Mouse (Mus musculus) liver, embryonic 16.5 days (tissue): ENCODE measurements at regions not wholly inside any gene's neighbourhood (a gene's known extent, or its start where the extent isn't known, plus 50 kb on each side); places are given as distances from the start of the nearest gene placed in this dataset.
A peak's percentile ranks its signal among the peaks of the same experiment; 100 is the strongest.
"Not testable (repeated sequence)": the region's sequence is repeated elsewhere in the genome, so short reads cannot be mapped to it uniquely, and the experiment has no call there.

Experiments
- ATAC-seq: fragments of 200-750 bp; cut with Nextera tagmentation; 2 replicates; pipeline ENCODE4 v1.8.0; 2017; ENCODE audit warnings: low read depth, mild to moderate bottlenecking, moderate number of reproducible peaks, moderate library complexity
- H3K27ac ChIP-seq: fragments of 300-500 bp; sonication (generic); 2 replicates; pipeline ENCODE4 v1.5.1; 2014; ENCODE audit warnings: mild to moderate bottlenecking, low read length
- H3K27me3 ChIP-seq: fragments of 300-500 bp; sonication (generic); 2 replicates; pipeline ENCODE4 v1.6.1; 2014; ENCODE audit warnings: low read depth, low read length, mixed read lengths; ENCODE audit not compliant: control insufficient read depth, insufficient read depth
- H3K36me3 ChIP-seq: fragments of 300-500 bp; sonication (generic); 2 replicates; pipeline ENCODE4 v1.6.1; 2014; ENCODE audit warnings: mild to moderate bottlenecking; ENCODE audit not compliant: control insufficient read depth, insufficient read depth
- H3K4me1 ChIP-seq: fragments of 300-500 bp; sonication (generic); 2 replicates; pipeline ENCODE4 v1.6.1; 2014; ENCODE audit warnings: low read depth, low read length, mixed read lengths; ENCODE audit not compliant: control insufficient read depth
- H3K4me2 ChIP-seq: fragments of 300-500 bp; sonication (generic); 2 replicates; pipeline ENCODE4 v1.6.1; 2014; ENCODE audit warnings: low read depth, low read length, mixed read lengths
- H3K4me3 ChIP-seq: fragments of 300-500 bp; sonication (generic); 2 replicates; pipeline ENCODE4 v1.5.1; 2014; ENCODE audit warnings: low read depth, mild to moderate bottlenecking, low read length
- H3K9ac ChIP-seq: fragments of 300-500 bp; sonication (generic); 2 replicates; pipeline ENCODE4 v1.6.1; 2014; ENCODE audit warnings: low read depth, low read length
- H3K9me3 ChIP-seq: fragments of 300-500 bp; sonication (generic); replicated peaks from 2 replicates; pipeline ENCODE4 v1.6.1; 2016; ENCODE audit warnings: low read length; ENCODE audit not compliant: control insufficient read depth
- WGBS: fragments of 180-500 bp; shearing (Covaris S2); extraction: QIAGEN DNeasy Blood & Tissue Kit; methylation state at CpG from one replicate; pipeline ENCODE4 v1.1.7; 2014; ENCODE audit not compliant: insufficient replicate concordance; 5-methylcytosine and 5-hydroxymethylcytosine counted together

DNA sequence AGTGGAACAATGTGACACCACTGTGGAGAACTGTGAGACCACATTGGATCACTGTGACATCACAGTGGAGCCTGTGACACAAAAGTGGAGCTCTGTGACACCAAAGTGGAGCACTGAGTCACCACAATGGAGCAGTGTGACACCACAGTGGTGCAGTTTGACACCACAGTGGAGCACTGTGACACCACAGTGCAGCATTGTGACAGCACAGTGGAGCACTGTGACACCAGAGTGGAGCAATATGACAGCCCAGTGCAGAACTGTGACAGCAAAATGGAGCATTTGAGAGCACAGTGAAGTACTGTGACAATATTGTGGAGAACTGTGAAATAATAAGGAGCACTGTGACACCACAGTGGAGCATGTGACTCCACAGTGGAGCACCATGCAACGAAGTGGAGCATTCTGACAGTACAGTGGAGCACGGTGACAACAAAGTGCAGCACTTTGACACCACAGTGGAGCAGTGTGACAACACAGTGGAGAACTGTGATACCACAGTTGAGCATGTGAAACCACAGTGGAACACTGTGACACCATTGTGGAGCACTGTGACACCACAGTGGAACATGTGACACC is 105.0 kb upstream of the Vmn1r2 start:
- H3K9ac ChIP-seq, result no peak overlapping the region
- H3K36me3 ChIP-seq, result no peaks in the 10 kb centered on the region
- WGBS, result 50% methylated on average over 2 of the region's 2 CpGs
- H3K4me1 ChIP-seq, result no peaks in the 10 kb centered on the region
- H3K4me3 ChIP-seq, result no peak overlapping the region
- H3K27me3 ChIP-seq, result no peaks in the 10 kb centered on the region
- no peak for ATAC-seq
- H3K4me2 ChIP-seq, result no peak overlapping the region
- no peak overlapping the region for H3K27ac ChIP-seq
- H3K9me3 ChIP-seq, result peaks cover 11% of the 10 kb centered on the region; the same call in 1 of the 2 replicates

DNA sequence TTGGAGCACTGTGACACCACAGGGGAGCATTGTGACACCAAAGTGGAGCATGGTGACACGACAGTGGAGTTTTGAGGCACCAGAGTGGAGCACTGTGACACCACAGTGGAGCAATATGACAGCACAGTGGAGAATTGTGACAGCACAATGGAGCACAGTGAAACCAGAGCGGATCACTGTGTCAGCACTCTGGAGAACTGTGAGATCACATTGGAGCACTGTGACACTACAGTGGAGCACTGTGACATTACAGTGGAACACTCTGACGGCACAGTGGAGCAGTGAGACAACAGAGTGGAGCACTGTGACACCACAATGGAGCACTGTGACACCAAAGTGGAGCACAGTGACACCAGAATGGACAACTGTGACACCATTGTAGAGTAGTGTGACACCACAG is 103.2 kb upstream of the Vmn1r2 start:
- Histone ChIP-seq H3K4me1 (no peaks in the 10 kb centered on the region), H3K9me3 (peaks cover 18% of the 10 kb centered on the region), H3K4me3 (no peak overlapping the region), H3K9ac (no peak overlapping the region), H3K36me3 (no peaks in the 10 kb centered on the region), H3K27ac (no peak overlapping the region), H3K4me2 (no peak overlapping the region), H3K27me3 (no peaks in the 10 kb centered on the region)
- ATAC-seq, result no peak
- 30% methylated on average over 3 of the region's 3 CpGs for WGBS

DNA sequence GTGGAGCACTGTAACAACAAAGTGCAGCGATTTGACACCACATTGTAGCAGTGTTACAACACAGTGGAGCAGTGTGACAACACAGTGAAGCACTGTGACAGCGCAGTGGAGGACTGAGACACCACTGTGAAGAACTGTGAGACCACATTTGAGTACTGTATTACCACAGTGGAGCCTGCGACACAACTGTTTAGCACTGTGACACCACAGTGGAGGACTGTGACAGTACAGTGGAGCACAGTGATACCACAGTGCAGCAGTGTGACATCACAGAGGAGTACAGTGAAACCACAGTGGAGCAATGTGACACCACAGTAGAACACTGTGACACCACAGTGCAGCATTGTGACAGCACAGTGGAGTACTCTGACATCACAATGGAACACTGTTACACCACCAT is 102.5 kb upstream of the Vmn1r2 start:
- Histone ChIP-seq H3K27ac (no peak overlapping the region), H3K4me1 (no peaks in the 10 kb centered on the region), H3K27me3 (no peaks in the 10 kb centered on the region), H3K4me3 (no peak overlapping the region), H3K36me3 (no peaks in the 10 kb centered on the region), H3K9me3 (peaks cover 22% of the 10 kb centered on the region), H3K4me2 (no peak overlapping the region), H3K9ac (no peak overlapping the region)
- 23% methylated on average over 3 of the region's 3 CpGs for WGBS
- ATAC-seq, result no peak

DNA sequence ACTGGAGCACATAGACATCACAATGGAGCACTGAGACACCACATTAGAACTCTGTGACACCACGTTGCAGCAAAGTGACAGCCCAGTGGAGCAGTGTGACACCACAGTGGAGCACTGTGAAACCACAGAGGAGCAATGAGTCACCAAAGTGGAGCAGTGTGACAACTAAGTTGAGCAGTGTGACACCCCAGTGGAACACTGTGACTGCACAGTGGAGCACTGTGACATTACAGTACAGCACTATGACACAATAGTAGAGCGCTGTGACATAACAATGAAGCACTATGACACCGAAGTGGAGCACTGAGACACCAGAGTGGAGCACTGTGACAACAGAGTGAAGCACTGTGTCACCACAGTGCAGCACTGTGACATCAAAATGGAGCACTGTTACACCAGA is 101.8 kb upstream of the Vmn1r2 start:
- H3K4me3 ChIP-seq, H3K9ac ChIP-seq, H3K27me3 ChIP-seq, H3K27ac ChIP-seq, H3K36me3 ChIP-seq, H3K4me2 ChIP-seq, H3K4me1 ChIP-seq, ATAC-seq: not testable (repeated sequence)
- 52% methylated on average over 3 of the region's 3 CpGs for WGBS
- H3K9me3 ChIP-seq, result peaks cover 24% of the 10 kb centered on the region

DNA sequence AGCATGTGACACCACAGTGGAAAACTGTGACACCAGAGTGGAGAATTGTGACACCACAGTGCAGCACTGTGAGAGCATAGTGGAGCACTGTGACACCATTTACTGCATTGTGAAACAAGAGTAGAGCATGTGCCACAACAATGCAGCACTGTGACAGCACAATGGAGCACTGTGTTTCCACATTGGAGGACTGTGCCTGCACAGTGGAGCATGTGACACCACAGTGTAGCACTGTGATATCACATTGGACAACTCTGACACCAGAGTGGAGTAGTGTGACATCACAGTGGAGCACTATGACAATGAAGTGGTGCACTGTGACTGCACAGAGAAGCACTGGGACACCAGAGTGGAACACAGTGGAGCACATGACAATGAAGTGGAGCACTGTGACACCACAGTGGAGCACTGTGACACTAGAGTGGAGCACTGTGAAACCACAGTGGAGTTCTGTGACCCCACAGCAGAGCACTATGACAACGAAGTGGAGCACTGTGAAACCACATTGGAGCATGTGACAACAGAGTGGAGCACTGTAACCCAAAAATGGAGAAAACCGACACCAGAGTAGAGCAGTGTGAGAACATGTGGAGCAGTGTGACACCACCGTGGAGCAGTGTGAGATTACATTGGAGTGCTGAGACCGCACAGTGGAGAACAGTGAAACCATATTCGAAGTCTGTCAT is 100.9 kb upstream of the Vmn1r2 start:
- no peak for ATAC-seq
- WGBS, result 59% methylated on average over 5 of the region's 5 CpGs
- H3K4me2 ChIP-seq, result no peak overlapping the region

DNA sequence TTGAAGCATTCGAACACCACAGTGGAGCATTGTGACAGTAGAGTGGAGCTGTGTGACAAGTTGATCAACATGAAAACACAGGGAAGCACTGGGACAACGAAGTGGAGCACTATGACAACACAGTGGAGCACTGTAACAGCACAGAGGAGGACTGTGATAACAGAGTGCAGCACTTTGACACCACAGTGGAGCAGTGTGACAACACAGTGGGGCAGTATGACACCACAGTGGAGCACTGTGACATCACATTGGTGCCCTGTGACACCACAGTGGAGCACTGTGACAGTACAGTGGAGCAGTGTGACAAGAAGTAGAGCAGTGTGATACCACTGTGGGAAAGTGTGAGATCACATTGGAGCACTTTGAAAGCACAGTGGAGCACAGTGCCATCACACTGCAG is 99.9 kb upstream of the Vmn1r2 start:
- Histone ChIP-seq H3K27me3 (no peaks in the 10 kb centered on the region), H3K4me1 (no peaks in the 10 kb centered on the region), H3K9ac (no peak overlapping the region), H3K36me3 (no peaks in the 10 kb centered on the region), H3K9me3 (peaks cover 24% of the 10 kb centered on the region), H3K4me2 (no peak overlapping the region), H3K27ac (no peak overlapping the region), H3K4me3 (no peak overlapping the region)
- no peak for ATAC-seq
- 40% methylated on average over 2 of the region's 2 CpGs for WGBS

More for the DNA sequence above, 100.9 kb upstream of the Vmn1r2 start:
- Histone ChIP-seq H3K9ac (no peak overlapping the region), H3K9me3 (peaks cover 24% of the 10 kb centered on the region), H3K4me1 (no peaks in the 10 kb centered on the region), H3K4me3 (no peak overlapping the region), H3K27ac (no peak overlapping the region), H3K36me3 (no peaks in the 10 kb centered on the region), H3K27me3 (no peaks in the 10 kb centered on the region)

DNA sequence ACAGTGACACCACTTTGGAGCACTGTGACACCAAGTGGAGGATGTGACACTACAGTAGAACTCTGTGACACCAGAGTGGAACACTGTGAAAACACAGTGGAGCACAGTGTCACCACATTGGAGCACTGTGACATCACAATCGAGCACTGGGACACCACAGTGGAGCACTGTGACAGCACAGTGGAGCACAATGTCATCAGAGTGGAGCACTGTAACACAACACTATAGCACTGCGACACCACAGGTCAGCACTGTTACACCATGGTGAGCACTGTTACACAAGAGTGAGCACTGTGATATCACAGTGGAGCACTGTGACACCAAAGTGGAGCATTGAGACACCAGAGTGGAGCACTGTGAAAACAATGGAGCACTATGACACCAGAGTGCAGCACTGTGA is 99.5 kb upstream of the Vmn1r2 start:
- Histone ChIP-seq H3K9me3 (peaks cover 24% of the 10 kb centered on the region), H3K27ac (no peak overlapping the region), H3K9ac (no peak overlapping the region), H3K27me3 (no peaks in the 10 kb centered on the region), H3K4me2 (no peak overlapping the region), H3K4me1 (no peaks in the 10 kb centered on the region), H3K36me3 (no peaks in the 10 kb centered on the region), H3K4me3 (no peak overlapping the region)
- ATAC-seq, result peak; percentile 23
- 27% methylated on average over 2 of the region's 2 CpGs for WGBS

DNA sequence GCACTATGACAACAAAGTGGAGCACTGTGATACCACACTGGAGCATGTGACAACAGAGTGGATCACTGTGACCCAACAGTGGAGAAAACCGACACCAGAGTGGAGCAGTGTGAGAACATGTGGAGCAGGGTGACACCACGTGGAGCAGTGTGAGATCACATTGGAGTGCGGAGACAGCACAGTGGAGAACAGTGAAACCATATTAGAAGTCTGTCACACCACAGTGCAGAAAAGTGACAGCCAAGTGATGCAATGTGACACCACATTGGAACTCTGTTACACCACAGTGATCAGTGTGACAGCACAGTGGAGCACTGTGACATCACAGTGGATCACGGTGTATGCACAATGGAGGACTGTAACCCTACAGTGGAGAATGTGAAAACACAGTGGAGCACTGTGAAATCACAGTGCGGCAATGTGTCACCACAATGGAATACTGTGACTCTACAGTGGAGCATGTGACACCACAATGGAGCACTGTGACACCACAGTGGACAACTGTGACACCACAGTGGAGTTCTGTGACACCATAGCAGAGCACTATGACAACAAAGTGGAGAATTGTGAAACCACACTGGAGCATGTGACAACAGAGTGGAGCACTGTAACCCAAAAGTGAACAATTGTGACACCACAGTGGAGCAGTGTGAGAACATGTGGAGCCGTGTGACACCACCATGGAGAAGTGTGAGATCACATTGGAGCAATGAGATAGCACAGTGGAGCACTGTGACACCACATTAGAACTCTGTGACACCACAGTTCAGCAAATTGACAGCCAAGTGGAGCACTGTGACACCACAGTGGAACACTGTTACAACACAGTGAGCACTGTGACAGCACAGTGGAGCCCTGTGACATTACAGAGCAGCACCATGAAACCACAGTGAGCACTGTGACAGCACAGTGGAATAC is 98.6 kb upstream of the Vmn1r2 start:
- WGBS, result 59% methylated on average over 6 of the region's 6 CpGs
- peak; percentile 7 for ATAC-seq
- peaks cover 24% of the 10 kb centered on the region for H3K9me3 ChIP-seq

DNA sequence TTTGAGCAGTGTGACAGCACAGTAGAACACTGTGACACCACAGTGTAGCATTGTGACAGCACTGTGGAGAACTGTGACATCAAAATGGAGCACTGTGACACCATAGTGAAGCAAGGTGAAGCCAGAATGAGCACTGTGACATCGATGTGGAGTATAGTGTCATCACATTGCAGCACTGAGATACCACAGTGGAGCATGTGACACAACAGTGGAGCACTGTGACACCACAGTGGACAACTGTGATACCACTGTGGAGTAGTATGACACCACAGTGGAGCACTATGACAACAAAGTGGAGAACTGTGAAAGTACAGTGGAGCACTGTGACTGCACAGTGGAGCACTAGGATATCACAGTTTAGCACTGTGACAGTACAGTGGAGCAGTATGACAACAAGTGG is 97.8 kb upstream of the Vmn1r2 start:
- H3K4me1 ChIP-seq, result no peaks in the 10 kb centered on the region
- H3K36me3 ChIP-seq, result no peaks in the 10 kb centered on the region
- no peak overlapping the region for H3K4me3 ChIP-seq
- ATAC-seq, result peak; percentile 10; the same call in 1 of the 2 replicates
- no peak overlapping the region for H3K4me2 ChIP-seq
- WGBS, result 40% methylated on average over 1 of the region's 1 CpGs
- no peak overlapping the region for H3K27ac ChIP-seq
- no peak overlapping the region for H3K9ac ChIP-seq
- peaks cover 24% of the 10 kb centered on the region for H3K9me3 ChIP-seq
- no peaks in the 10 kb centered on the region for H3K27me3 ChIP-seq

More for the DNA sequence above, 98.6 kb upstream of the Vmn1r2 start:
- Histone ChIP-seq H3K4me1 (no peaks in the 10 kb centered on the region), H3K4me3 (no peak overlapping the region), H3K36me3 (no peaks in the 10 kb centered on the region), H3K4me2 (no peak overlapping the region), H3K27ac (no peak overlapping the region), H3K27me3 (no peaks in the 10 kb centered on the region), H3K9ac (no peak overlapping the region)
